Mouse (Mus musculus): ENCODE measurements around the gene Pgm2. TPM values are rescaled to one million over a fixed set of nuclear protein-coding genes. Genes with fewer than 3 reads are reported as not detected.

Pgm2 gene
- total RNA-seq, 1 experiment from 2014 or later, result 22.4 TPM

- no peak for ATAC-seq (replicated peaks; ENCODE audit: insufficient number of reproducible peaks, low FRiP score, low TSS enrichment, poor library complexity, severe bottlenecking)
Observed at GRCm38 (mm10) chr5:64161917-64162316, 69.2 kb downstream of the Pgm2 start.

DNA sequence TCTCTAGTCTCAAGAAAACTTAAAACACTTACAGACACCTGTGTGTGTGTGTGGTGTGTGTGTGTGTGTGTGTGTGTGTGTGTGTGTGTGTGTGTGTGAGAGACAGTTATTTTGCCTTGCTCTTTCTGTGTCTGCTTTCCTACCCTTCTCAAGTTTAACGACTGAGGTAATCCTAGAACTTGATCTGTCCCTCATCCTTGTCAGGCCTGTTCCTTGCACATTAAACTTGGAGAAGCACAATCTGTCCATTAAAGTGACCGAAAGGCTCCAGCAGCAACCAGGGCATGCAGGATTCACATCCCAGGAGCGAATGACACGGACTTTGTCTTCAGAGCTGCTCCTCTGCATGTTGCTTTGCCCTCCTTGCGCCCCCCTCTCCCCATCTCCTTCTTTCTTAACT lies 69.8 kb downstream of the Pgm2 start:
- no peak for ATAC-seq (replicated peaks; ENCODE audit: insufficient number of reproducible peaks, low FRiP score, low TSS enrichment, poor library complexity, severe bottlenecking)

DNA sequence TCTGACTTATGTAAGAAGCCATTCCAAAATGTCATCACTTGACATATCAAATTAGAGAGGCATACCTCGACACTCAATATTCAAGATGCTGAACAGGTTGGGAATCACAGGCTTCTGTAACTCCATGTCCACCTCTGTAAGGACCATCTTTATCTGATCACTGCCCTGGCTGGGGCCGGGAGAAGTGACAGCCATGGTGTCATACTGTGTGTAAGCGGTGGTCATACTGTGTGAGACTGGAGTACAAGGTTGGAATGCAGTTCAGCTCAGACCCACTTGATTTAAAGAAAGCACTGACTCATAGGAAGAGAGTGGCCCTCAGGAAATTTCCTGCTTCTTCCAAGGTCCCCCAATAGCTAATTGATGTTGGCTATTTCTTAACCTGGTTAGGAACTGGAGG lies 71.7 kb downstream of the Pgm2 start:
- ATAC-seq (replicated peaks; ENCODE audit: insufficient number of reproducible peaks, low FRiP score, low TSS enrichment, poor library complexity, severe bottlenecking), result no peak

- no peak for ATAC-seq (replicated peaks; ENCODE audit: insufficient number of reproducible peaks, low FRiP score, low TSS enrichment, poor library complexity, severe bottlenecking)
Observed at GRCm38 (mm10) chr5:64165826-64166225, 73.1 kb downstream of the Pgm2 start.

GRCm38 (mm10) chr5:64168990-64169540 lies 76.3 kb downstream of the Pgm2 start:
- no peak for ATAC-seq (replicated peaks; ENCODE audit: insufficient number of reproducible peaks, low FRiP score, low TSS enrichment, poor library complexity, severe bottlenecking)

- ATAC-seq (replicated peaks; ENCODE audit: insufficient number of reproducible peaks, low FRiP score, low TSS enrichment, poor library complexity, severe bottlenecking), result no peak
Observed at GRCm38 (mm10) chr5:64172884-64173283, 80.1 kb downstream of the Pgm2 start.

DNA sequence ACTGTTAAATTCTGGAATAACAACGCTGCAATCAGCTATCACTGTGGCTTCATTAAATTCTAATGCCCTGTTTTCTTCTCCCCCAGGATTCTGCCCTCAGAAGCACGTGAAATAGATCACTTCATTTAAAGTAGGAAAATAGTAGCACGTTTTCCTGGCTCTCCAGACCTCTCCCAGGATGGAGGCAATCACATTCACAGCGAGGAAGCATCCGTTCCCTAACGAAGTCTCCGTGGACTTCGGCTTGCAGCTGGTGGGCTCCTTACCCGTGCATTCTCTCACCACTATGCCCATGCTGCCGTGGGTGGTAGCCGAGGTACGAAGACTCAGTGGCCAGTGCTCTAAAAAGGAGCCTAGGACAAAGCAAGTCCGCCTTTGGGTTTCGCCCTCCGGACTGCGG lies 80.6 kb downstream of the Pgm2 start:
- no peak for ATAC-seq (replicated peaks; ENCODE audit: insufficient number of reproducible peaks, low FRiP score, low TSS enrichment, poor library complexity, severe bottlenecking)

- ATAC-seq (replicated peaks; ENCODE audit: insufficient number of reproducible peaks, low FRiP score, low TSS enrichment, poor library complexity, severe bottlenecking), result no peak
Observed at GRCm38 (mm10) chr5:64174429-64174935, 81.7 kb downstream of the Pgm2 start.

Other genes starting within 250 kb of the Pgm2 start
- 21.8 to 36.7 TPM (median 24.1 TPM) in 3 replicates for gene Rell1, start 124.1 kb upstream of the Pgm2 start, total RNA-seq (2017)
- gene Tbc1d1, start 63.4 kb downstream of the Pgm2 start, total RNA-seq (2017), result 61.0 to 74.1 TPM (median 62.6 TPM) in 3 replicates

Measured in monocyte, adult 5-6 weeks (primary cell).